Mouse (Mus musculus) granulocyte monocyte progenitor cell, adult 5-6 weeks (primary cell): ENCODE measurements around the gene Colgalt2. TPM values are rescaled to one million over a fixed set of nuclear protein-coding genes. Genes with fewer than 3 reads are reported as not detected.

Experiments used
- ATAC-seq: replicated peaks from 2 replicates; pipeline ENCODE4 v1.8.0; 2016; ENCODE audit warnings: mild to moderate bottlenecking, moderate TSS enrichment, inconsistent platforms; ENCODE audit not compliant: poor library complexity, severe bottlenecking
- total RNA-seq, 2 experiments: library from RNA; stranded (forward) in 1 of 2; stranded (reverse) in 1 of 2; fragments of 200-712, 200-1000 nt in 1 of 2; fragments of >200 nt in 1 of 2; fragmentation: Nextera tagmentation in 1 of 2; gene quantifications; 2 replicates each; pipeline ENCODE4 v1.2.3; 2014 to 2017

Colgalt2 gene
- total RNA-seq, 2 experiments from 2014 or later = not detected

DNA sequence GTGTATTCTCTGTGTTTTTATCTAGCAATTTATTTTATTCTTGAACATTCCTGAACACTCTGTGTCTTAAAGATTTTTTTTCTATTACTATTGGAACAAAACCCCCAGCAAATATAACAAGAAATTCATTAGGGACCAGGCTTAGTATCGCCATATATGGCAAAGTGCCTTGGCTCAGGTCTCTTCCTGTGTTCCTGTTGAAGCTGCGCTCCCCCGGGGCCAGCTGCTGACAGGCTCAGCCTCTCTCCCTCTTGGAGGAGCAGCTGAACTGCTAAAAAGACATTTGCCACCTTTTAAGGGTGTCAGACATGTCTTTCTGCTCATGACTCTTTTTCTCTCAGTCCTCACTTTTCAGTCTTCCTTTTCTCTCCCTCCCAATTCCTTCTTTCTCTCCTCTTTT, 66.7 kb downstream of the Colgalt2 start:
- ATAC-seq = no peak

- no peak for ATAC-seq
Observed at GRCm38 (mm10) chr1:152468443-152468842, 68.8 kb downstream of the Colgalt2 start.

GRCm38 (mm10) chr1:152476126-152476525, 76.5 kb downstream of the Colgalt2 start:
- ATAC-seq = no peak

GRCm38 (mm10) chr1:152490842-152491241, 91.2 kb downstream of the Colgalt2 start:
- ATAC-seq = no peak

GRCm38 (mm10) chr1:152492258-152492657, 92.6 kb downstream of the Colgalt2 start:
- no peak for ATAC-seq

DNA sequence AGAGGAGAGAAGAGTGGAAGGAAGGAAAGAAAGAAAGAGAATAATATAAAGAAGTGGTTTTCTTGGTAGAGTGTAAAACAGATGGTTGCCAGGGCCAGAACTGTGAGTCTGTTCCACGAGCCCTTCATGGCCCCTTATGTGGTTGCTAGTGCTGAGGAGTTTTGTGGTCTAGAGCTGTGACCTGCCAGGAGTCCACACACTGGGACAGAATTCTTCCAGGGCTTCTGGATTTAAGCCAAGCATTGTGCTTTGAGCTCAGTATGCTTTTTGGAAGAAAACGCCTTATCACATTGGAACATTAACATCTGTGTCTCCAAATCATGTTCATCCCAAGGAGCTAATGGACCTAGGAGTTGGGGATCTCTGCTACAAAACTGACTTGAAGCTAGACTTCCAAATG, 97.2 kb downstream of the Colgalt2 start:
- no peak for ATAC-seq

DNA sequence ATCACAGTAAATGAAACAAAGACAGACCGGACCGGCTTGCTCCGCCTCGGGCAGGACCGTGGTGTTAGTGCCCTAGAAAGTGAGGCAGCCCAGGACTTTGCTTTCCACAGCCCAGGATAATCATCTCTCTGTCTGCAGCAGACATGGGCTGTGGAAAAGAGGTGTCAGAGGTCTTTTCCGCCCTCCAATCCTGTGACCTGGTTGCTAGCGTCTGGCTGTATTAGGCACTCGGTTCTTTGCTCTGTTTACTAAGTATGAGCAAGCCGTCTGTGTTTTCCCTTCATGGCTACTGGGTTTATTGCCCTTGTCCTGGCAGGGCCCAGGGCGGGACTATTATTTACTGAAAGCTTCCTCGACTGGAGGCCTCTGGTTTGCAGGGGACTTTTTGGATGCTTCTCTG, 98.0 kb downstream of the Colgalt2 start:
- no peak for ATAC-seq

- no peak for ATAC-seq
Observed at GRCm38 (mm10) chr1:152499802-152500201, 100.2 kb downstream of the Colgalt2 start.

GRCm38 (mm10) chr1:152506175-152506574, 106.5 kb downstream of the Colgalt2 start:
- ATAC-seq = no peak

GRCm38 (mm10) chr1:152506726-152507125, 107.1 kb downstream of the Colgalt2 start:
- no peak for ATAC-seq

- ATAC-seq = no peak
Observed at GRCm38 (mm10) chr1:152508481-152509220, 109.0 kb downstream of the Colgalt2 start.

DNA sequence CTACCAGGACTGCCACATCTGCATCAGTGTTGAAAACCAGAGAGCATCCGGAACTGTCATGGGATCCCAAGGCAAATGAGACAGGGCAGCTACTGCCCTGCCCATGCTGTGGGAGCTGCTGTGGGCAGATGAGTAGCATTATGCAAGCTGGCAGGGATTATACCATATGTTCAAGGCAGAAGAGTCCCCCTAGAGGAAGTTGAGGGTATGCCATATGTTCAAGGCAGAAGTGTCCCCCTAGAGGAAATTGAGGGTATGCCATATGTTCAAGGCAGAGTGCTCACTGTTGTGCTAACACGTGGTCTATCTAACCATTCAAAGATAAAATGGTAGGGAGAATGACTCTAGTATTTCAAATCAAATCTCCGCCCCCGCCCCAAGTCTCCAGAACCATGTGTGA, 111.6 kb downstream of the Colgalt2 start:
- peak; percentile 100 for ATAC-seq

GRCm38 (mm10) chr1:152514256-152514655, 114.6 kb downstream of the Colgalt2 start:
- ATAC-seq = no peak

DNA sequence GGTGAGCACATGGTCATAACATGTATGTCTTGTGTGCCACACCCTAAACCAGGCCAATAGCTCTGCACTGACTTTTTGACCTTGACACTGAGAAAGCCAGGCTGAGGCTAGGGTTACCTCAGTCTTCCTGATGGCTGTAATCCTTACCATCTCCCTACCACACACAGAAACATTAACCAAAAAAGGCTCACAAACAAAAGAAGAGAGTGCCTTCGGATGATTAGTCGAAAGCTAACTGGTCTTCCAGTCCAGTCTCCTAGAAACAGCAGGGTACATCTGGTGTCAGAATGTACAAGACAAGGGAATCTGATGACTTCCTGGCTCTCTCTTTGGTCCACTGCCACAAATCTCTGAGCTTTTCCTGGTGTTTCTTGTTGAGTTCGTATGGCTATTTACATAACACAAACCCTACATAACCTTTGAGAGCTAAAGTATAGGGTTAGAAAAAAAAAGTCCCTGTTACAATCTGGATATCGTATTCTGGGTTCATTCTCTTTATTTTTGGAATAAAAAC, 117.5 kb downstream of the Colgalt2 start:
- no peak for ATAC-seq

DNA sequence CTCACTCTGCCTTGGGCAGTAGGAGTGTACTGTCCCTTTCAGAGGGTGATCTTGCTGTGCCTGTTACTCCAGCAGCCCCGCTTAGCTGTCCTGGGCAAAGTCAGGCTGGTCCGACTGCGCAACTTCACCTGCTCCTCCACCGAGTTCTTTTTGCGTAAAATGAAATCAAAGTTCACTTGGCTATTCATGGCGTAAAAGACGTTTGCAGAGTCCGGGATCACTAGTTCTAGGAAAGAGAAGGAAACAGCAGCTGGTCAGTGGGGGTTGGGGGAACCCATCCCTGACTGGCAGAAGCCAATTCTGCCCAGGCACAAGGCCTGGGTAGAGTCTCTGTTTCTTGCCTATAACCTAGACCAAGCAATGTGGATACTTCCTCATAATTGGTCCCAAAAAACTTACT, 119.3 kb downstream of the Colgalt2 start:
- ATAC-seq = no peak

- peak; percentile 71 for ATAC-seq
Observed at GRCm38 (mm10) chr1:152520798-152521575, 121.4 kb downstream of the Colgalt2 start.

DNA sequence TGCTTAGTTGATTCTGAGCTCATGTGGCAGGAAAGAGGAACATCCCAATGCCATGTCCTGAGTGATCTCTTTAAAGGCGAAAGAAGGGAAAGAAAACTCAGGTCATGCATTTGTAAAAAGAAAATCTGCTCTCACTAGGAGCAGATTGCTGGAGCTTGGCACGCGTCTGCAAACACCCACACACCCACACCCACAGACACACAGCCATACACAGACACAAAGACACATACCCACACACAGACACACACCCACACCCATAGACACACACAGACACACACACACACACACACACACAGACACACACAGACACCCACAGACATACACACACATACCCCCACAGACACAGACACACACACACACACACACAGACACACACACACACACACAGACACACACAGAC, 122.6 kb downstream of the Colgalt2 start:
- ATAC-seq = no peak

- ATAC-seq = no peak
Observed at GRCm38 (mm10) chr1:152523292-152523691, 123.7 kb downstream of the Colgalt2 start.

DNA sequence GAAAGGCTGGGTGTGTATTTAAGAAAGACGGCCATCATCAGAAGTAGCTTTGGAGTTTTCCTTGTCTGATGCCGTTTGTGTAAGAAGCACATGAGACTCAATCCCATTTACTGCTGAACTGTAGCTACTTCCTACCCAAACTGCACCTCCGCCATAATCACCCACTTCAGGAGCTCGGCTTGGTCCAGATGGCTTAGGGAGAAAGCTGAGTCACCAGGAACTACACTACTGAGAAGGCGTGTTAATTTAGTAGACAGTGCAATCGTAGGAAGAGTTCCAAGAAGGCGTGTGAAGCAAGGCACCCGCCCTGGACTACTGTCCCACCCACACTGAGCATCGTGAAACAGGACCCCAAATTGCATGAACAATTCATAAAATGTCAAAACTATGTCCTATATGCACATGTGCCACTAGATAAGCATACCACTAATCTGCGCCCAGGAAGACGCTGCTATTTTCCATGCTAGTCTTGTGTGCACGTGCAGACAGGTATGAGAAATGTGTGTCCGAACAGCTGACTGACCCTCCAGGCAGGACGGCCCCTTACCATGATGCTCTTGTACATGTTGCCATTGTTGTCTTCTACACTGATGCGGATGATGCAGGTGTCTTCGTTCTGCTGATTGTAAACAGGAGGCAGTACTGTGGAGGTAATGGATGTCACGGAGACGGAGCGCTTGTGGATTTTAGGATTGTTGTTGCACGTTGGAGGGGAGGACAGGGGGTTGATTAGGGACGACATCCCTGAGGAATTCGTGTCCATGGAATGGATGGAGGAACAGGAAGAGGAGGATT, 124.7 kb downstream of the Colgalt2 start:
- no peak for ATAC-seq

DNA sequence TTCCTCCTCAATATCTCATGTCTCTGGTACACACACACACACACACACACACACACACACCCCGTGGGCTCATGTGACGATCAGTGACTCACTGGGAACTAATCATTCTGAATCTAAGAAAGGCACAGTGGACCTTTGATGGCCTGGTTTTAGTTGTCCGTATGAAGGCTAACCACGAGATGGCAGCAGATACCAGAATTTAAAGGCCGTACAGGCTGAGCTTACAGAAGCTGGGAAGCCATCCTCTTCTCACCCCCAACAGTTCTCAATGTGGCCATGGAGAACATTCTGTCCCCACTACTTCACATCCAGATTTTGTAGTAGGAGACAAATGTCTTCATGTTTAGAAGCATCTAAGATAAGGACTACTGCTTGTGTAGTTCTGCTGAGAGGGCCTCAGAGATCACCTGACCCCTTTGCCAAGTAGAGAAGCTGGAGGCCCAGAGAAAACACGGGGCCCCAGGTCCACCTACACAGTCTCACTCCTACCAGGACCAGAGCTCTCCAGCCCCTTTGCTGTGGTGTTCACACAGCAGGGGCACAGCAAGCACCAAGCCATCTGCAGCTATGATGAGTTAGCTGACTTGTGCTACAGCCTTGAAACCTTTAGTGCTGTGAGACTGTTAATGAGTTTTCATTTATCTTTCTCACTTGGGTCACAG, 125.5 kb downstream of the Colgalt2 start:
- peak; percentile 72 for ATAC-seq
